Mouse (Mus musculus): Measurements from ENCODE around the gene Psmb11. TPM values are rescaled to one million over a fixed set of nuclear protein-coding genes. Genes with fewer than 3 reads are reported as not detected.

Gene Psmb11
- polyA plus RNA-seq, 1 experiment from 2014 or later, result not detected

GRCm38 (mm10) chr14:54594631-54595414 lies 26.4 kb upstream of the Psmb11 start:
- DNase-seq (ENCODE audit: low spot score) (no peak), ATAC-seq (replicated peaks; ENCODE audit: low FRiP score, low TSS enrichment, low read depth) (no peak)
- Histone ChIP-seq H3K9me3 (ENCODE audit: control insufficient read depth, low read length) (no peaks in the 10 kb centered on the region), H3K4me1 (replicated peaks; ENCODE audit: control insufficient read depth, insufficient read depth, low read length) (no peaks in the 10 kb centered on the region), H3K4me2 (ENCODE audit: low read length) (no peak overlapping the region), H3K27ac (ENCODE audit: low read depth) (no peak overlapping the region), H3K9ac (ENCODE audit: low read length) (no peak overlapping the region), H3K27me3 (replicated peaks; ENCODE audit: control insufficient read depth, insufficient read depth, low read length) (no peaks in the 10 kb centered on the region), H3K36me3 (ENCODE audit: control insufficient read depth, insufficient read depth, low read length) (peaks cover 9% of the 10 kb centered on the region; the same call in 1 of the 2 replicates), H3K4me3 (ENCODE audit: low read depth, low read length) (no peak overlapping the region)
- WGBS, result 66% methylated on average over 28 of the region's 28 CpGs

GRCm38 (mm10) chr14:54597084-54597483 lies 24.1 kb upstream of the Psmb11 start:
- Histone ChIP-seq H3K4me3 (ENCODE audit: low read depth, low read length) (no peak overlapping the region), H3K27me3 (replicated peaks; ENCODE audit: control insufficient read depth, insufficient read depth, low read length) (no peaks in the 10 kb centered on the region), H3K4me1 (replicated peaks; ENCODE audit: control insufficient read depth, insufficient read depth, low read length) (no peaks in the 10 kb centered on the region), H3K4me2 (ENCODE audit: low read length) (no peak overlapping the region), H3K9ac (ENCODE audit: low read length) (no peak overlapping the region), H3K9me3 (ENCODE audit: control insufficient read depth, low read length) (no peaks in the 10 kb centered on the region), H3K27ac (ENCODE audit: low read depth) (no peak overlapping the region), H3K36me3 (ENCODE audit: control insufficient read depth, insufficient read depth, low read length) (peaks cover 9% of the 10 kb centered on the region; the same call in 1 of the 2 replicates)
- WGBS, result 74% methylated on average over 7 of the region's 7 CpGs
- DNase-seq (ENCODE audit: low spot score) (no peak), ATAC-seq (replicated peaks; ENCODE audit: low FRiP score, low TSS enrichment, low read depth) (no peak)

- H3K9ac ChIP-seq (ENCODE audit: low read length), result no peak overlapping the region
- DNase-seq (ENCODE audit: low spot score), result no peak
- no peak for ATAC-seq (replicated peaks; ENCODE audit: low FRiP score, low TSS enrichment, low read depth)
- H3K9me3 ChIP-seq (ENCODE audit: control insufficient read depth, low read length), result no peaks in the 10 kb centered on the region
- H3K4me3 ChIP-seq (ENCODE audit: low read depth, low read length), result no peak overlapping the region
- no peak overlapping the region for H3K4me2 ChIP-seq (ENCODE audit: low read length)
- 52% methylated on average over 2 of the region's 2 CpGs for whole genome bisulfite sequencing
- H3K4me1 ChIP-seq (replicated peaks; ENCODE audit: control insufficient read depth, insufficient read depth, low read length), result peaks cover 22% of the 10 kb centered on the region
- H3K27me3 ChIP-seq (replicated peaks; ENCODE audit: control insufficient read depth, insufficient read depth, low read length), result no peaks in the 10 kb centered on the region
- no peak overlapping the region for H3K27ac ChIP-seq (ENCODE audit: low read depth)
- H3K36me3 ChIP-seq (ENCODE audit: control insufficient read depth, insufficient read depth, low read length), result no peaks in the 10 kb centered on the region
These were observed 19.6 kb upstream of the Psmb11 start for GRCm38 (mm10) chr14:54601601-54602000.

GRCm38 (mm10) chr14:54602613-54603012 lies 18.6 kb upstream of the Psmb11 start:
- H3K4me3 ChIP-seq (ENCODE audit: low read depth, low read length), result peak overlapping the region; percentile 74
- H3K27me3 ChIP-seq (replicated peaks; ENCODE audit: control insufficient read depth, insufficient read depth, low read length), result no peaks in the 10 kb centered on the region
- WGBS, result 48% methylated on average over 4 of the region's 4 CpGs
- no peaks in the 10 kb centered on the region for H3K36me3 ChIP-seq (ENCODE audit: control insufficient read depth, insufficient read depth, low read length)
- peak overlapping the region; percentile 85 for H3K9ac ChIP-seq (ENCODE audit: low read length)
- ATAC-seq (replicated peaks; ENCODE audit: low FRiP score, low TSS enrichment, low read depth), result peak; percentile 10; the same call in 1 of the 2 replicates
- DNase-seq (ENCODE audit: low spot score), result peak; percentile 60
- peak overlapping the region; percentile 58 for H3K4me2 ChIP-seq (ENCODE audit: low read length)
- H3K9me3 ChIP-seq (ENCODE audit: control insufficient read depth, low read length), result no peaks in the 10 kb centered on the region
- H3K27ac ChIP-seq (ENCODE audit: low read depth), result peak overlapping the region; percentile 96
- peaks cover 22% of the 10 kb centered on the region for H3K4me1 ChIP-seq (replicated peaks; ENCODE audit: control insufficient read depth, insufficient read depth, low read length)

- no peaks in the 10 kb centered on the region for H3K27me3 ChIP-seq (replicated peaks; ENCODE audit: control insufficient read depth, insufficient read depth, low read length)
- peak overlapping the region; percentile 74 for H3K4me3 ChIP-seq (ENCODE audit: low read depth, low read length)
- peaks cover 22% of the 10 kb centered on the region for H3K4me1 ChIP-seq (replicated peaks; ENCODE audit: control insufficient read depth, insufficient read depth, low read length)
- peak overlapping the region; percentile 85 for H3K9ac ChIP-seq (ENCODE audit: low read length)
- H3K4me2 ChIP-seq (ENCODE audit: low read length), result peak overlapping the region; percentile 58
- H3K9me3 ChIP-seq (ENCODE audit: control insufficient read depth, low read length), result no peaks in the 10 kb centered on the region
- peak; percentile 92 for DNase-seq (ENCODE audit: low spot score)
- H3K36me3 ChIP-seq (ENCODE audit: control insufficient read depth, insufficient read depth, low read length), result no peaks in the 10 kb centered on the region
- WGBS, result under 1% methylated on average over 45 of the region's 46 CpGs
- H3K27ac ChIP-seq (ENCODE audit: low read depth), result peak overlapping the region; percentile 96
- peak; percentile 99 for ATAC-seq (replicated peaks; ENCODE audit: low FRiP score, low TSS enrichment, low read depth)
These were observed 18.1 kb upstream of the Psmb11 start for GRCm38 (mm10) chr14:54603038-54603654.

- H3K9ac ChIP-seq (ENCODE audit: low read length), result no peak overlapping the region
- H3K36me3 ChIP-seq (ENCODE audit: control insufficient read depth, insufficient read depth, low read length), result no peaks in the 10 kb centered on the region
- H3K4me2 ChIP-seq (ENCODE audit: low read length), result peak overlapping the region; percentile 58
- WGBS, result 85% methylated on average over 8 of the region's 8 CpGs
- H3K4me3 ChIP-seq (ENCODE audit: low read depth, low read length), result peak overlapping the region; percentile 74
- no peak for ATAC-seq (replicated peaks; ENCODE audit: low FRiP score, low TSS enrichment, low read depth)
- DNase-seq (ENCODE audit: low spot score), result no peak
- peak overlapping the region; percentile 96 for H3K27ac ChIP-seq (ENCODE audit: low read depth)
- H3K9me3 ChIP-seq (ENCODE audit: control insufficient read depth, low read length), result no peaks in the 10 kb centered on the region
- peaks cover 22% of the 10 kb centered on the region for H3K4me1 ChIP-seq (replicated peaks; ENCODE audit: control insufficient read depth, insufficient read depth, low read length)
- no peaks in the 10 kb centered on the region for H3K27me3 ChIP-seq (replicated peaks; ENCODE audit: control insufficient read depth, insufficient read depth, low read length)
These were observed 17.5 kb upstream of the Psmb11 start for GRCm38 (mm10) chr14:54603686-54604085.

GRCm38 (mm10) chr14:54605752-54606321 lies 15.4 kb upstream of the Psmb11 start, which contains the start of gene 4931414P19Rik:
Gene 4931414P19Rik (minus strand): TSS chr14:54605993.
- no peaks in the 10 kb centered on the region for H3K27me3 ChIP-seq (replicated peaks; ENCODE audit: control insufficient read depth, insufficient read depth, low read length)
- peak; percentile 28; the same call in 1 of the 2 replicates for ATAC-seq (replicated peaks; ENCODE audit: low FRiP score, low TSS enrichment, low read depth)

GRCm38 (mm10) chr14:54607226-54607625 lies 14.0 kb upstream of the Psmb11 start:
- Histone ChIP-seq H3K9ac (ENCODE audit: low read length) (no peak overlapping the region), H3K27ac (ENCODE audit: low read depth) (no peak overlapping the region)
- DNase-seq (ENCODE audit: low spot score), result no peak

More at GRCm38 (mm10) chr14:54605752-54606321, 15.4 kb upstream of the Psmb11 start, which contains the start of gene 4931414P19Rik:
- peak within 1 kb of the TSS; percentile 55 for H3K9ac ChIP-seq (ENCODE audit: low read length)
- H3K4me2 ChIP-seq (ENCODE audit: low read length), result peak within 1 kb of the TSS; percentile 59
- H3K9me3 ChIP-seq (ENCODE audit: control insufficient read depth, low read length), result no peaks in the 10 kb centered on the region
- peak within 1 kb of the TSS; percentile 45 for H3K4me3 ChIP-seq (ENCODE audit: low read depth, low read length)
- WGBS, result under 1% methylated on average over 39 of the region's 39 CpGs
- no peaks in the 10 kb centered on the region for H3K36me3 ChIP-seq (ENCODE audit: control insufficient read depth, insufficient read depth, low read length)
- peaks cover 22% of the 10 kb centered on the region for H3K4me1 ChIP-seq (replicated peaks; ENCODE audit: control insufficient read depth, insufficient read depth, low read length)
- H3K27ac ChIP-seq (ENCODE audit: low read depth), result peak within 1 kb of the TSS; percentile 85
- peak; percentile 87 for DNase-seq (ENCODE audit: low spot score)

More at GRCm38 (mm10) chr14:54607226-54607625, 14.0 kb upstream of the Psmb11 start:
- H3K27me3 ChIP-seq (replicated peaks; ENCODE audit: control insufficient read depth, insufficient read depth, low read length), result no peaks in the 10 kb centered on the region
- no peak overlapping the region for H3K4me3 ChIP-seq (ENCODE audit: low read depth, low read length)
- no peaks in the 10 kb centered on the region for H3K9me3 ChIP-seq (ENCODE audit: control insufficient read depth, low read length)
- 55% methylated on average over 8 of the region's 8 CpGs for WGBS
- peaks cover 10% of the 10 kb centered on the region for H3K36me3 ChIP-seq (ENCODE audit: control insufficient read depth, insufficient read depth, low read length)
- H3K4me1 ChIP-seq (replicated peaks; ENCODE audit: control insufficient read depth, insufficient read depth, low read length), result peaks cover 22% of the 10 kb centered on the region
- no peak for ATAC-seq (replicated peaks; ENCODE audit: low FRiP score, low TSS enrichment, low read depth)
- H3K4me2 ChIP-seq (ENCODE audit: low read length), result no peak overlapping the region

Data from intestine, embryonic 14.5 days (tissue).